Mouse (Mus musculus) heart, embryonic 11.5 days (tissue): ENCODE results near the gene Stub1. TPM values are rescaled to one million over a fixed set of nuclear protein-coding genes. Genes with fewer than 3 reads are reported as not detected.
A peak's percentile ranks its signal among the peaks of the same experiment; 100 is the strongest.
"Not testable (repeated sequence)": the region's sequence is repeated elsewhere in the genome, so short reads cannot be mapped to it uniquely, and the experiment has no call there.

ENCODE experiments used
- ATAC-seq: fragments of 200-750 bp; cut with Nextera tagmentation; replicated peaks from 2 replicates; pipeline ENCODE4 v1.8.0; 2017; ENCODE audit warnings: moderate library complexity; ENCODE audit not compliant: insufficient number of reproducible peaks, low FRiP score, low TSS enrichment
- H3K27ac ChIP-seq: fragments of 300-500 bp; sonication (generic); 2 replicates; pipeline ENCODE4 v1.5.1; 2014; ENCODE audit warnings: mild to moderate bottlenecking, low read depth, low read length
- H3K27me3 ChIP-seq: fragments of 300-500 bp; sonication (generic); 2 replicates; pipeline ENCODE4 v1.6.1; 2014; ENCODE audit warnings: mild to moderate bottlenecking, low read length, mixed read lengths; ENCODE audit not compliant: control insufficient read depth, insufficient read depth
- H3K36me3 ChIP-seq: fragments of 300-500 bp; sonication (generic); 2 replicates; pipeline ENCODE4 v1.6.1; 2014; ENCODE audit warnings: mild to moderate bottlenecking, low read length, moderate library complexity, mixed read lengths; ENCODE audit not compliant: control insufficient read depth, insufficient read depth
- H3K4me1 ChIP-seq: fragments of 300-500 bp; sonication (generic); 2 replicates; pipeline ENCODE4 v1.6.1; 2014; ENCODE audit warnings: low read length; ENCODE audit not compliant: control insufficient read depth, insufficient read depth
- H3K4me2 ChIP-seq: fragments of 300-500 bp; sonication (generic); 2 replicates; pipeline ENCODE4 v1.6.1; 2014; ENCODE audit warnings: mild to moderate bottlenecking, moderate library complexity
- H3K4me3 ChIP-seq: fragments of 300-500 bp; sonication (generic); 2 replicates; pipeline ENCODE4 v1.5.1; 2014; ENCODE audit warnings: low read depth, low read length
- H3K9ac ChIP-seq: fragments of 300-500 bp; sonication (generic); 2 replicates; pipeline ENCODE4 v1.6.1; 2014; ENCODE audit warnings: mild to moderate bottlenecking, low read depth, low read length, moderate library complexity
- H3K9me3 ChIP-seq: fragments of 300-500 bp; sonication (generic); replicated peaks from 2 replicates; pipeline ENCODE4 v1.6.1; 2016; ENCODE audit warnings: low read length; ENCODE audit not compliant: control insufficient read depth
- WGBS: fragments of 180-500 bp; shearing (Covaris S2); extraction: QIAGEN DNeasy Blood & Tissue Kit; methylation state at CpG from one replicate; pipeline ENCODE4 v1.1.7; 2014; ENCODE audit not compliant: insufficient replicate concordance; 5-methylcytosine and 5-hydroxymethylcytosine counted together
- polyA plus RNA-seq: library from polyadenylated mRNA; unstranded; fragments of >200 nt; fragmentation: Nextera tagmentation; extraction: Ambion mirVana; gene quantifications from 2 replicates; pipeline ENCODE4 v1.2.1, GENCODE M21; 2014

The Stub1 gene
- polyA plus RNA-seq, 1 experiment from 2014 or later = 292 TPM

DNA sequence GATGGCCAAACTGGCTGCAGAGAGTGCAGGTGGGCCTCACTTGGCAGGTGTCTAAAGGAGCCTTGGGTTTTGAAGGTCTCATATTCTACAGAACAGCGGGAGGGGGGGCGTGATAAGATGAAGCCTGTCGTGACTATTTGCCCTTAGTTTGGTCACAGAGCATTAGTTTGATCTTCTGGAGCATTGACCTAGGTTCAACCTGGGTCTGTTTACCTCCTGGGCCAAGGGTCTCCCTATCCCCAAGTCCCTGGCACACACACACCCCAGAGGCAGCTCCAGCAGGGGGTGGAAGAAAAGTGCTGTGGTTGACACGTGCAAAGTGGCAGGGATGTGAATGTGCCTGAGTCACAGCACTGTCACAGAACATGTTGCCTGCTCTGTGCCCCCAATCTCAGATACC, 22.3 kb downstream of the Stub1 start:
- Histone ChIP-seq H3K36me3 (no peaks in the 10 kb centered on the region), H3K4me3 (no peak overlapping the region), H3K9ac (no peak overlapping the region), H3K9me3 (no peaks in the 10 kb centered on the region), H3K4me2 (no peak overlapping the region), H3K27me3 (peaks cover 68% of the 10 kb centered on the region), H3K27ac (no peak overlapping the region), H3K4me1 (peaks cover 9% of the 10 kb centered on the region)
- 66% methylated on average over 4 of the region's 4 CpGs for WGBS
- no peak for ATAC-seq

DNA sequence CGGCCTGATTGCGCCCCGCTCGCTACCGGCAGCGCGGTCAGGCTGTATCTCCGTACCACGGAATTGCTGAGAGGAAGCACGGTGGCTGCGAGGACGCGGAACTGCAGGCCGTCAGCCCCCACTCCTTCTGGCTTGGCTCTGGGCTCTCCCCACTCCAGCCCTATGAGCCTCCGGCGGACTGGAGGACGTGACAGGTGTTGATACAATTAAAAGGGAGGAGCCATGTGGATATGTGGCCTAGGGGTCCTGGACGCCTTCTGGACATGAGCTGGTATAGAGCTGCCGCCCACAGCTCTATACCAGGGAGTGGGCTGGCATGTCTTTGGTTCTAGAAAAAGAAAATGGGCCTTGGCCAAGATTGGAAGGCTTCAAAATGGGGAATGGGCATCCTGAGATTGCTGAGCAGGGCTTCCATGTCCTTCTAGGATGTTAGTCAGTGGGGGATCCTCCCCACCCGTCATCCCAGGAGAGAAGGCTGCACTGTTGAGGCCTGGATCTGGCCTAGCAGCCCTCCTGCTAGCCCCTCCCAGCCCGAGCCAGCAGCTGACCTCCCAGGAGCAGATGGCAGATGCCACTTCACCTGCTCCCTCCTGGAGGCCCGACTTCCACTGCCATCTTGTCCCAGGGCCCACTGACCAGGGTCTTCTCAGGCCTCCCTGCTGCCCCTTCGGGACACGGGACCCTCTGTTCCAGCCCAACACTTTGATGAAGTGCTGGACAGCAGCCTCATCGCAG, 23.4 kb downstream of the Stub1 start:
- H3K4me2 ChIP-seq = peak overlapping the region; percentile 98
- no peaks in the 10 kb centered on the region for H3K9me3 ChIP-seq
- H3K27ac ChIP-seq = no peak overlapping the region
- H3K4me1 ChIP-seq = peaks cover 9% of the 10 kb centered on the region
- ATAC-seq = peak; percentile 12; the same call in 1 of the 2 replicates
- H3K27me3 ChIP-seq = peaks cover 62% of the 10 kb centered on the region
- no peaks in the 10 kb centered on the region for H3K36me3 ChIP-seq
- H3K9ac ChIP-seq = peak overlapping the region; percentile 60
- H3K4me3 ChIP-seq = peak overlapping the region; percentile 69
- WGBS = 7% methylated on average over 24 of the region's 25 CpGs

DNA sequence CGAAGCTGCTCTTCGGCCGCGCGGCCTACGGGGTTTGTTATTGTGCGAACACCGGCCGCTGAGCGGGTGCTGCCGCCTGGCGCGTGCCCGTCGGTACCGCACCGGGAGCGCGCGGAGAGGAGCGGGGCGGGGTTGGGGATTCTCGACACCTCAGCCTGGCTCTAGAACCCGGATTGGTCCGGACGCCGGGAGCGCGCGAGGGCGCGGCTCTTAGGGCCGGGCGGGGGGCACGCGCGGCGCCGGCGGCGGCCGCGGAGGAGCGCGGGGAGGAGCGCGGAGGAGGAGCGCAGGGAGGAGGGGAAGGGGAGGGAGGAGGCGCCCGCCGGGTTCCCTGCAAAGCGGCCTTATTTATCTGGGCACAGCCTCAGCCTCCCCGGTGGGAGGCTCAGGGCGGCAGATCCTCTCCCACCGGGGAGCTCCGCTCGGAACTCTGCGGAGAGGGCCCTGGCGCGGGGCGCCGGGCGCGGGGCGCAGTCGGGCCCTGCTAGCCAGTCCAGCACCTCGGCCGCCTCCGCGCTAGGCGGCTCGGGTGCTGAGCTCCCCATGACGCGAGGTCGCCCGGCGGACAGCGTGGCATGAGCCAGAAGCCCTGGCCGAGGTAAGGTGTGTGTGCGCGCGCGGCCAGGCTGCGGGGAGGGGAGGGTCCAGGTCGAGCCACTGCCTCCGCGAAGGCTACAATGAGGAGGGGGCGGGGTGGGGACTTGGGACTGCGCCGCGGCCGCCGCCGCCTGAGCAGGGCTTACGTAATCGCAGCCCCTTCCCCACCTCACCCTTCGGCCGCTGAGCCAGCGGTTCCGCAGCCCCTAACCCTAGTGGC, 24.2 kb downstream of the Stub1 start, which contains the start of gene Fbxl16:
Gene Fbxl16, plus strand, starts transcription at position 297 of the 817 bp plus-strand sequence.
- Histone ChIP-seq H3K4me1 (peaks cover 9% of the 10 kb centered on the region), H3K9ac (peak within 1 kb of the TSS; percentile 60), H3K4me3 (peak within 1 kb of the TSS; percentile 69), H3K27ac (no peak within 1 kb of the TSS), H3K27me3 (peaks cover 59% of the 10 kb centered on the region), H3K36me3 (no peaks in the 10 kb centered on the region), H3K9me3 (no peaks in the 10 kb centered on the region), H3K4me2 (peak within 1 kb of the TSS; percentile 98)
- ATAC-seq = peak; percentile 58; the same call in 1 of the 2 replicates
- under 1% methylated on average over 84 of the region's 100 CpGs for WGBS

DNA sequence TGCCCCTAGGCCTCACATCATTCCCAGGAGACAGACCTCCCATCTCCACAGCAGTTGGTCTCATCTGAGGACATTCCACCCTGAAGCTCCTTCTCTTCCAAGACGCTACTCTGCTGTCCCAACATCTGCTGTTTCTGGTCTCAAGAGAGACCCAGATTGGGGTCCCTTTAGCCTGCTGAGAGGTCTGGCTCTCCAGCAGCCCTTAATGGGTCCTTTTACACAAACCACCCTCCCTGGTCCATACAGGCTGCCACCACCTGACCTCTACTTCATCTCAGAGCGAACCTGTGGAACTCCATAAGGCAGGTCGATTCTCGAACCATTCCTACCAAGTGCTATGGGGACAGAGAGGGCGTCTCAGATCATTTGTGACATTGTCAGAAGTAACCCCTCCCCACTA, 25.2 kb downstream of the Stub1 start:
- ATAC-seq = no peak
- WGBS = 33% methylated on average over 5 of the region's 5 CpGs
- H3K27me3 ChIP-seq = peaks cover 56% of the 10 kb centered on the region
- H3K9ac ChIP-seq = no peak overlapping the region
- H3K4me2 ChIP-seq = peak overlapping the region; percentile 98; the same call in 1 of the 2 replicates
- H3K4me1 ChIP-seq = peaks cover 13% of the 10 kb centered on the region
- H3K27ac ChIP-seq = no peak overlapping the region
- no peaks in the 10 kb centered on the region for H3K9me3 ChIP-seq
- H3K36me3 ChIP-seq = no peaks in the 10 kb centered on the region
- H3K4me3 ChIP-seq = peak overlapping the region; percentile 69; the same call in 1 of the 2 replicates

DNA sequence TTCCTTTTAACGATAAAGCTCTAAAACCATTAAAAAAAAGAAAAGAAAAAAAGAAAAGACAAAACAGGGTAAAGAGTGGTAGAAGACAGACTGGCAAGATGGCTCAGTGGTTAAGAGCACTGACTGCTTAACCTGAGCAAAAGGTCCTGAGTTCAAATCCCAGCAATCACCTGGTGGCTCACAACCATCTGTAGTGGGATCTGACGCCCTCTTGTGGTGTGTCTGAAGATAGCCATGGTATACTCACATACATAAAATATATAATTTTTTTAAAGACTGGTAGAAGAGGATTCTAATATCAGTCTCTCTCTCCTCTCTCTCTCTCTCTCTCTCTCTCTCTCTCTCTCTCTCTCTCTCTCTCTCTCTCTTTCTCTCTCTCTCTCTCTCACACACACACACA, 25.8 kb downstream of the Stub1 start:
- peaks cover 50% of the 10 kb centered on the region for H3K27me3 ChIP-seq
- H3K4me1 ChIP-seq = peaks cover 13% of the 10 kb centered on the region
- ATAC-seq, H3K4me3 ChIP-seq, H3K9ac ChIP-seq, H3K9me3 ChIP-seq, H3K36me3 ChIP-seq, H3K4me2 ChIP-seq, H3K27ac ChIP-seq: not testable (repeated sequence)
- 25% methylated on average over 2 of the region's 2 CpGs for WGBS

DNA sequence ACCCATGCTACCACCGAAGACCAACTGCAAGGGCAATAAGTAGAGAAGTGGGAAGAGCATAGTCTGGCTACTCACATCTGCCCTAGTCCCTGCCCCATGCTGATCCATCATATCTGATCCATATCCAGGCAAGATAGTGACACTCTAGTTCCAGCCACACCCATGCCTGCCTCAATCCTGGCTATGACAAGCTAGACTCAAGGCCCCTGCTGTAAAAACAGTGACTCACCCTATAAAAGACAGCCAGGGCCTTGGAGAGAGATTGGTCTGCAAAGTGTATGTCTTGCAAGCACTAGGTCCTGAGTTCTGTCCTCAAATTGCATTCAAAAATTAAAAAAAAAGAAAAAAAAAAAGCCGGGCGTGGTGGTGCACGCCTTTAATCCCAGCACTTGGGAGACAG, 26.7 kb downstream of the Stub1 start:
- H3K27ac ChIP-seq = no peak overlapping the region
- no peak for ATAC-seq
- H3K36me3 ChIP-seq = no peaks in the 10 kb centered on the region
- H3K4me1 ChIP-seq = peaks cover 13% of the 10 kb centered on the region
- no peaks in the 10 kb centered on the region for H3K9me3 ChIP-seq
- no peak overlapping the region for H3K4me2 ChIP-seq
- no peak overlapping the region for H3K4me3 ChIP-seq
- peaks cover 40% of the 10 kb centered on the region for H3K27me3 ChIP-seq
- no peak overlapping the region for H3K9ac ChIP-seq
- WGBS = 83% methylated on average over 4 of the region's 4 CpGs

DNA sequence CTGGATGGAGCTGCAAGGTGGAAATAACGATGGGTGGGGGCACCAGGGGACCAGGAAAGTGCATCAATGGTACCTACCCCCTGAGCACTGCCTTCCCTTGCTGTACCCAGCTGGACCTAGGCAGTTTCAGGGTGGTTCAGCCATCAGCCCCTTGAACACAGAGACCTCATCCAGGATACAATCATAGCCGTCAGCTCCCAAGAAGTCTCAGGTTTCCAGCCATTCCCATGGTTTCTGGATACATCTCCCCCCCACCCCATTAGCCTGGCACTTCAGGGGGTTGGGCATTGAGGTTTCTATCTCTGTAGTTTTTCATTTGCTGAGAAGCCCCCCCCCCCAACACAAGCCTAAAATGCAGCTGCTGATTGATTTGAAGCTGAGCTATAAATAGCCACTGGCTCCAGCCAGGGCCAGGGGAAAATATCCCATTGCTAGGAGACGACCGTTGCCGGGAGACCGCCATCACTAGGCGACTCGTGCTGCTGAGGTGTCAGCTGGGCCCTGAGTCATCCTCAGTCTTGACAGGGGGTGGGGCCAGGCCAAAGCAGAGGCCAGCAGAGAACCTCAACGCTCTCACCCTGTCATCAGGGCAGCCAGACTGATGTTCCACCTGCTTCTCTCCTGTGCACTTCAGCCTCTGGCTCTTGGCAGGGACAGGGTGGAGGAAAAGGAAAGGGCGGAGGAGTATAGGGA, 30.2 kb downstream of the Stub1 start:
- no peak overlapping the region; the same call in 1 of the 2 replicates for H3K27ac ChIP-seq
- H3K4me2 ChIP-seq = peak overlapping the region; percentile 25
- 6% methylated on average over 10 of the region's 10 CpGs for WGBS

DNA sequence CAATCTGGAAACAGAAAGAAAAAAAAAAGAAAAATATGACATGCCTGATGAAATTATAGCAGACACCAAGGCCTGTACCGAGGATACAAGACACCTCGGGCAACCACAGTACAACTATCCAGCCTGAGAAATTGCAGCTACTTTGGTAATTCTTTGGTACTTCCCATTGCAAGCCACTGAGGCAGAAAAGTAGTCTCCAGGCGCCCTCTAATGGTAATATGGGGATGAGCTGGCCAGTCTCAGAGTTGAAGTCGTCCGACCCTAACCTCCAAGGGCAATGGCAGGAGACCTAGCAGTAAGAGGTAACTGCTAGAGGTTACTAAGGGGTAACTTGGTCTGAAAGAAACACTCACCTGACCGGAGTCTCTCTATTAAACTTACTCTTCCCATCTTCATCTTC, 32.2 kb downstream of the Stub1 start:
- H3K4me3 ChIP-seq = no peak overlapping the region
- no peaks in the 10 kb centered on the region for H3K9me3 ChIP-seq
- H3K4me2 ChIP-seq = no peak overlapping the region
- ATAC-seq = no peak
- H3K27ac ChIP-seq = no peak overlapping the region
- H3K36me3 ChIP-seq = no peaks in the 10 kb centered on the region
- no peak overlapping the region for H3K9ac ChIP-seq
- WGBS = 7% methylated on average over 6 of the region's 6 CpGs
- H3K27me3 ChIP-seq = no peaks in the 10 kb centered on the region; the same call in 1 of the 2 replicates
- H3K4me1 ChIP-seq = peaks cover 8% of the 10 kb centered on the region

More for the DNA sequence above, 30.2 kb downstream of the Stub1 start:
- ATAC-seq = peak; percentile 73
- Histone ChIP-seq H3K9me3 (no peaks in the 10 kb centered on the region), H3K36me3 (no peaks in the 10 kb centered on the region), H3K27me3 (peaks cover 5% of the 10 kb centered on the region), H3K9ac (no peak overlapping the region), H3K4me3 (no peak overlapping the region), H3K4me1 (peaks cover 4% of the 10 kb centered on the region)
